Comparison of ENCODE assay signal across 24 mouse cellular contexts in genomic region chr9:121838008-121838407, GRCm38 (mm10). TPM values are rescaled to one million over a fixed set of nuclear protein-coding genes. Genes with fewer than 3 reads are reported as not detected.
"Had no signal": no experiment of that assay in that cellular context is flagged by ENCODE, and none has a peak within 500 bp of the region (broad histone marks: within the 10 kb centered on the region; RNA-seq: fewer than 3 reads in every experiment).

No protein-coding gene starts in this region.

- H3K9ac ChIP-seq: heart, embryonic 15.5 days; hindbrain, embryonic 15.5 days had no signal

- H3K36me3 ChIP-seq: heart, embryonic 13.5 days; heart, embryonic 15.5 days; hindbrain, embryonic 13.5 days; hindbrain, embryonic 15.5 days; kidney, embryonic 15.5 days; limb, embryonic 12.5 days had no signal

- H3K4me3 ChIP-seq: heart, adult 2 months had no signal

- H3K27me3 ChIP-seq: heart, embryonic 15.5 days; hindbrain, embryonic 15.5 days; kidney, embryonic 15.5 days had no signal

- DNase-seq: forebrain, postnatal 0 days; gastrocnemius, postnatal 14 days; gastrocnemius, postnatal 36 days; heart, adult 11 months; heart, adult 2 months; heart, postnatal 14 days; heart, postnatal 36 days; kidney, adult 11 months; kidney, adult 2 months; kidney, adult 9 months; kidney, postnatal 14 days; kidney, postnatal 36 days; layer of hippocampus, adult 9-11 months; layer of hippocampus, postnatal 36 days; left cerebral cortex, postnatal 4 days had no signal

- H3K27ac ChIP-seq: heart, adult 2 months; heart, embryonic 13.5 days; heart, embryonic 15.5 days; hindbrain, embryonic 13.5 days; hindbrain, embryonic 15.5 days; hindbrain, postnatal 0 days; kidney, embryonic 15.5 days; kidney, postnatal 0 days; limb, embryonic 12.5 days had no signal

- H3K9me3 ChIP-seq: heart, embryonic 15.5 days; hindbrain, embryonic 13.5 days; hindbrain, embryonic 15.5 days; kidney, embryonic 15.5 days had no signal

RNA-seq across cellular contexts. Expression of gene Ccdc13, which starts 1.3 kb away (rescaled TPM):
- polyA plus RNA-seq: heart, embryonic 13.5 days; heart, embryonic 15.5 days had no signal

RNA-seq across cellular contexts. Expression of gene Hhatl, which starts 45.7 kb away (rescaled TPM):
- polyA plus RNA-seq: hindbrain, embryonic 11.5 days; hindbrain, embryonic 13.5 days had no signal
